Mouse (Mus musculus) heart, postnatal 36 days (tissue): Measurements from ENCODE around the gene Ogg1. TPM values are rescaled to one million over a fixed set of nuclear protein-coding genes. Genes with fewer than 3 reads are reported as not detected.

ENCODE experiments used
- DNase-seq, 2 experiments: peaks; one replicate each; pipeline ENCODE4 v3.0.0; 2021 to 2022
- intact Hi-C: fragments of 180-260 bp; cut with DNase I; formaldehyde crosslinking; loops from one replicate; pipeline ENCODE4 v1.15.1; 2025
- total RNA-seq, 2 experiments: library from RNA; stranded (reverse); gene quantifications; 2 replicates each; pipeline ENCODE4 v1.2.3; 2021

Ogg1 gene
- total RNA-seq, 2 experiments from 2014 or later: 4.7 to 7.4 TPM

DNA sequence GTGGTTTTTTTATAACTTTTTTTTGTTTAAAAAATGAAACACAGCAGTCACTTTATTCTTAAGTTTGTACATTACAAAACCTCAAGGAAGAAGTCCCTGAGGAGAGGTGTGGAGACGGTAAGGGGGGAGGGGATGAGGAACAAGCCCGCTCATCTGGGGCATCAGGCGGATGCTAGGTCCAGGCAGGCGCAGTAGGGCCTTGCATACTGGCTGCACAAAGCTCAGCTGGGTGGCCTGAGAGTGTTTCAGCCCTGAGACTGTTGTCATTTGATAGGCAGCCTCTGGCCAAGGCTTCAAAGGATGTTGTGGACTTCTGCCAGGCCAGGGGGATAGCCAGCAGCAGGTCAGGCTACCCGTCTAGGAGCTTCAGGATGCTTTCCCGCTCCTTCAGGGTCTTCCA is 39.9 kb downstream of the Ogg1 start:
- no peak for DNase-seq
- intact Hi-C loops: no loop called here

DNA sequence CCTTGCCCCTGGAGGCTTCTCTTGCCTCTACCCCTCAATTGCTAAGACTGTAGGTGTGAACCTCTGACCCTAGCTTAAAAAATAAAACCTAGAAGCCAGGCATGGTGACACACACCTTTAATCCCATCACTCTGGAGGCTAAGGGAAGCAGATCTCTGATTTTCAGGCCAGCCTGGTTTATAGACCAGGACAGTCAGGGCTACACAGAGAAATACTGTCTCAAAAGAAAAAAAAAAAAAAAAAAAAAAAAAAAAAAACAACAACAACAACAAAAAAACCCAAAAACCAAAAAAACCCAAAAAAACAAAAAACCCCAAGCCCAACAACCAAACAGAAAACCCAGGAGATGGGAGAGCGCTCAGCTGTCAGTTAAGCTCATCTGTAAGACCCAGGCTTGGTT is 40.8 kb downstream of the Ogg1 start:
- intact Hi-C loops: no loop called here
- no peak for DNase-seq

DNA sequence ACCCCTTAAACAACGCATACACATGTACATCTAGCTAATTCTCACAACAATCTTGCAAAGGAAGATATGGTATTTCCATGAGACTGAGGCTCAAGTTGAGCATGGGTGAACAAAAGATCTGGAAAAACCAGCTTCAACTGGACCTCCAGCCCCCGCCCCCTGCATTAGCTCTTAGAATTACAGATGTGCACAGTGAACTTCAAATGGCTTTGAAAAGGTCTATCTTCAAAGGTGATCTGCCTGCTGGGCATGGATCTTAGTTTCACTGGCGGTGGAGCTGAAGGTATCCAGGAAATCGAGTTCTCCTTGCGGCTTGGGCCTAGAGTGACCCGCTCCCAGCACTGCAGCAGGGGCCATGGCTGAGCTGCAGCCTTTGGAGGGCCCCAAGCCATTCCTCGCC is 41.4 kb downstream of the Ogg1 start:
- DNase-seq: no peak
- intact Hi-C loops: no loop called here

DNA sequence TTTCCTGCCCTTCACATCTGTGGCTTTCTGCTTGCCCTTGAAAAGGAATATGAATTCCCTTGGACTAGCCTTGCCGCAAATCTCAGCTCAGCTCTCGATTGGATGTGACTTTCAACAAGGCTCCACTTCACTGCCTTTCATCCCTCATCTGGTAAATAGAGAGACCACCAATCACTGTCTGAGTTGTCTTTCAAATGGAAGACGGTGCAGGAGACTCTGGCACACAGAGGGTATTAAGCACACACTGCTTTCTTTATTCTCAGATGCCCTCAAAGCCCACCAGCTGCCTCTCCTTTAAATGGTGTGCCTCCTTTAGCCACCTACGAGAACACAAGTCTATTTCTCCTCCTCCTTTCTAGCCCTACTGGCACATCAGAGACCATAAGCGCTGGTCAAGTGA is 41.8 kb downstream of the Ogg1 start:
- intact Hi-C loops: no loop called here
- no peak for DNase-seq

DNA sequence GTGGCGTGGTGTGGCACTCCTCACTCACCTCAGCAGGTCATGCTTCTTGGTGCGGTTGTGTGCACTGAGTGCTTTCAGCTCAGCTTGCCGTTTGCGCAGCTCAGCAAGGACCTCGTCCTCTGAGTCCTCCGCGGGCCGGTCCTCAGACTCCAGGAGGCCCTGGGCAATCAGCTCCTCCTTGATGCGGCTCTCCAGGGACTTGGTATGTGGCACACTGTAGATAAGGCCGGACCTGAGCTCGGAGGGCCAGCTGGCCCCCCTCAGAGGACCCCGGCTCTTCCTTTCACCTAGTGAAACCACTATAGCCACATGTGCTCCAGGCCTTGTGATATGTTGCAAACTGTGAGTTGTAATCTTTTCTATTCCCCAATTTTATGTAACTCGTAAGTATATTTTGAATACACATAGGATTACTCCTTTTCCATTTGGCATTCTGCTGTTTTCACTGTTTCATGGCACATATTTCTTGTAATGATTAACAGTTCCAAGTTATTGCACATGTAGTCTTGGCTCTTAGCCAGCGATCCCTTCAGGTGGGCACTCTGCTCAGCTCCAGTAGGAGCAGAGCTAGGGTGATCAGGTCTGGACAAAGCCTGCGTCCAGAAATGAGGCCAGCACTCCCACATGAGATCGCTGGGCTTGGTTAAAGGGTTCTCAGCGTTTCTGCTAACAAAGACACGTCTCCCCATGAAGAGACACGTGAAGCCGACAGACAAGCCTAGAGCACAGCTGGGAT is 43.6 kb downstream of the Ogg1 start:
- intact Hi-C loops: no loop called here
- DNase-seq: no peak

DNA sequence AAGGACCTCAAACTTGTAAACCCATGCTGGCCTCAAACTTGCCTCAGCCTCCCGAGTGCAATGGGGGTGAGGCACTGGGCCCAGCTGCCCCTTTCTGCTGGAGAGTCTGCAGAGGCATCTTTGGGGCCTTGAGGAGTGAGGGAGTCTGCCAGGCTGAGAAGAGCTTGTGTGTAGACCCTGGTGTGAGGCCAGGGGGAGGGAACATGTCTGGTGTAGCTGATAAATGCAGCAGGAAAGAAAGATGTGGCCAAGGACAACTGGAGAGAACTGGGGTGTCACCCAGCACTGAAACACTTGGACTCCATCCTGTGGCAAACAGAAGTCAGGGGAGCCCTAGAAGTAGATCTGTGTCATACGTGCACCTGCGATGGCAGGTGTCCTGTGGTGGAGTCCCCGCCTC is 46.7 kb downstream of the Ogg1 start:
- intact Hi-C loops: no loop called here
- no peak for DNase-seq

DNA sequence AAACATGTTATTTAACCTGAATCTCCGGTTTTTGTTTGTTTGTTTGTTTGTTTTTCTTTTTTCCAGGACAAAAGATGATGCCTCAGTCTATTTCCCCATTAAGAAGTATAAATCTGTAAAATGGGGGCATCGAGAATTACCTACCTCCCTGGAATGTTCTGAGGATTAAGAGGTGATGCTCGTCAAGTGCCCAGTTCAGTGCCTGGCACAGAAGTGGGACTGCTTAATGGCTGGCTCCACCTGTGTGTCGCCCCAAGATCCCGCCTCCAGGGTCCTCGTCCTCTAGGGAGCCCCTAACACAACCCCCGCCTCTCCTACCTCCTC is 50.4 kb downstream of the Ogg1 start:
- intact Hi-C loops: loop anchor here (1.0 to 5.0 kb wide), 5 partner anchors 34 to 330 kb away; partner anchors contain the start of genes Brpf1, Camk1, Ogg1 and Thumpd3

DNA sequence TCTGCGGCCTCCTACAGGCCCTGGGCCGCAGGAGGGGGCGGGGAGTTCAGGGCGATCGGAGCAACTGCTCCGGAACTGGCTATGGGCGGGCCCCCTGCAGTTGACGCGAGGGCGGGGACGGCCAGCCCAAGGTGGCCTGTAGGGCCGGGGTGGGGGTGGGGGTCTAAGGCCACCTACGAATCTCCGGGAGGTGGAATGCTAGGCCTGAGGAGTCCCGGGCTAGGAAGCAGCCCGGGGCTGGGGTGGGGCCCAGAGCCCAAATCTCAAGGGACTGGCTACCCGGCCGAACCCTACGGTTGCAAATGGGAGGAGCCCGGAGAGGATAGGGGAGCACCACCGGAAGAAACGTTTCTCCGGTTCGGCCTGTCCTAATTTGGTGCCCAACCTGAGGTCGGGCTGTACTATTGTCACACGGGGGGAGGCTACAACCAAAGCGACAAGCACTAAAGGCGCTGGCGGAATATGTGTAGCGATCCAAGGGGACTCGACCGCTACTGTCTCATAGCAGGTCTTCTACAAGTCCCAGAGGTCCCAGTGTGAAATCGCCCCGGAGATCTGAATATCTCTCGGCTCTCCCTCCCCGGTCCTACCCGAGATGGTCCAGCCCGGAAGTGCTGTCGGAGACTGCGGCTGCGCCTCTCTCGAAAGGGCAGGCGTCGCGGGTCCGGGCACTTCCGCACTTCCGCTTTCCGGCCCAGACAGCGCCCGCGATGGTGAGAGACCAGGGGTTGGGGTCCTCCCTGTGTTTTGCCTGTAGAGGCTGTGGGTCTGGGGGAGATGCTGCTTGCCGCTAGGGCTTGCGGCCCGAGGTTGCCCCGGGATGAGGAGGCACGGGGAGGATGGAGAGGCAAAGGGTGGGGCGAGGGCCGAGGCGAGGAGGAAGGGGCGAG is 51.0 kb downstream of the Ogg1 start, which contains the start of the genes Tada3 and Arpc4:
Tada3 (minus strand) TSS at position 388 of the 890 bp plus-strand sequence.
Arpc4 (plus strand) TSS at position 620 of the 890 bp plus-strand sequence.
- intact Hi-C loops: loop anchor here (1.0 to 5.0 kb wide), 7 partner anchors 34 to 330 kb away; partner anchors contain the start of genes Brpf1, Camk1, Ogg1 and Rpusd3
- peak; percentile 92 to 96 for DNase-seq

More for the DNA sequence above, 50.4 kb downstream of the Ogg1 start:
- DNase-seq: no peak

DNA sequence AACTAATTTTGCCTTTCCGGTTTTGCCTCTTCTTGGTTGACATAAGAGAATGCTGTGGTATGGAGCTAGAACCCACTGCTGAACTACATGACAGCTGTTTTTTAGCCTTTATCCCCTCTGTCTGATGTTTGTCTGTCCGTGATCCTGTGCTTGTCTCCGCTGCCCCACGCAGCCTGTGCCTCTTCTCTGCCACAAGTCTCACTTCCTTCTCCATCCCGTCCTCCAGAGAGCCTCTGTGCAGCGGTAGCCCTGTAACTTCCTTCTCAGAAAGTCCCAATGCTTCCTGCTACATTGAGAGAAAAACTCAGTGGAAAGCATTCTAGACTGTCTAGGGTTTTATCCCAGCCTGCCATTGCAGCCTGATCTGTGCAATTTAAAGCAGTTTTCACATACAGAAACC is 52.5 kb downstream of the Ogg1 start:
- intact Hi-C loops: loop anchor here (2.0 to 5.0 kb wide), 3 partner anchors 40 to 332 kb away; partner anchors contain the start of genes Rpusd3 and Thumpd3
- peak in 1 of 2 experiments; percentile 19 for DNase-seq

DNA sequence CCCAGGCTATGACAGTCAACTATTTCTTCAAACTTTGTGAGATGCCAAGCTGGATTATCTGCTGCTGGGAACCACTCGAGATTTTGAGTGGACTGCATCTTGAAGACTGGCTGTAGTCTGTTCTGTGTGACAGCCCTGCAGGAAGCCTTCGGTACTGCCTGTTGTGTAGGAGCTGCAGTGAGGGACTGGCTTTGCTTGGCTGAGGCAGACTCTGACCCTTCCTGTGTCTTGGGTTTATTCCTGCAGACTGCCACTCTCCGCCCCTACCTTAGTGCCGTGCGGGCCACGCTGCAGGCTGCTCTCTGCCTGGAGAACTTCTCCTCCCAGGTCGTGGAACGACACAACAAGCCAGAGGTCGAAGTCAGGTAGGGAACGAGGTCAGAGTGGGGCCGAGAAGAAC is 53.7 kb downstream of the Ogg1 start:
- no peak for DNase-seq
- intact Hi-C loops: loop anchor here (5.0 kb wide), 1 partner anchor 143 kb away; the partner anchor contains the start of gene Mtmr14

DNA sequence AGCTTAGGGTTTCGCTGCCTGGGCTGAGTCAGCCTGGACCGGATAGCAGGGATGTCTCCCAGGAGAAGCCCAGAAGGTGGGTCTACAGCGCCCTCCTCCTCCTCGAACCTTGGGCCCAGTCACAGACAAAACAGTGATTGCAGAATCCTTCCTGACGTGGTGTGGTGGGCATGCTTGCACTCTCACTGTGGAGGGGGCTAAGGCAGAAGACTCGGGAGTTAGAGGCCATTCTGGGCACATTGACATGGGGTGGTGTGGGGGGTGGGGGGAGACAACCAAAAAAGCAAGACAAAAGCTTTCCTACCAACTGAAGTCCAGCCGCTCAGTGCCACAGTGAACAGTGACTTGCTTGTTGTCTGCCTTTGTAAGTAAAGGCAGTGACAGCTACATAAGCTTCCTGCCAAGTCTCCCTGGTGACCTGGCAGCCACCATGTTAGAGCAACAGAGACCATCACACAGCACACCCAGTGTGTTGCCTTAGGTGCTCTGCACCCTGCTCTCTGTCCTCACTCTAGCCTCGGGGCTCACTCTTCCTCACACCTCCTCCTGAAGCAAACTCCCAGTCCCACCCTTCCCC is 57.7 kb downstream of the Ogg1 start:
- no peak for DNase-seq
- intact Hi-C loops: loop anchor here (5.0 kb wide), 1 partner anchor 147 kb away; the partner anchor contains the start of gene Mtmr14

Other genes with a start within 250 kb of the Ogg1 start
- 10 to 100 TPM; 34.3 to 42.0 TPM for gene Setd5, start 249.6 kb upstream of the Ogg1 start, total RNA-seq
- under 1 TPM; 0.22 to 0.31 TPM for gene Lhfpl4, start 131.6 kb upstream of the Ogg1 start, total RNA-seq
- 10 to 100 TPM; 20.0 to 21.0 TPM for gene Mtmr14, start 89.1 kb upstream of the Ogg1 start, total RNA-seq
- under 1 TPM in 1 of 2 experiments, not detected in 1; 0.24 TPM for gene Cpne9, start 44.7 kb upstream of the Ogg1 start, total RNA-seq
- gene Brpf1, start 19.8 kb upstream of the Ogg1 start, total RNA-seq: 10 to 100 TPM; 14.0 to 16.7 TPM
- 10 to 100 TPM; 65.3 to 78.4 TPM for gene Camk1, start 17.0 kb downstream of the Ogg1 start, total RNA-seq
- gene Tada3, start 50.9 kb downstream of the Ogg1 start, total RNA-seq: 10 to 100 TPM; 23.6 to 24.4 TPM
- gene Arpc4, start 51.1 kb downstream of the Ogg1 start, total RNA-seq: 10 to 100 TPM; 69.5 to 73.0 TPM
- gene Ttll3, start 62.3 kb downstream of the Ogg1 start, total RNA-seq: 1 to 10 TPM in 1 of 2 experiments, under 1 TPM in 1; 0.67 to 1.5 TPM
- 10 to 100 TPM in 1 of 2 experiments, 1 to 10 TPM in 1; 9.9 to 11.6 TPM for gene Rpusd3, start 92.4 kb downstream of the Ogg1 start, total RNA-seq
- gene Cidec, start 108.8 kb downstream of the Ogg1 start, total RNA-seq: 10 to 100 TPM in 1 of 2 experiments, 1 to 10 TPM in 1; 2.5 to 14.0 TPM
- 10 to 100 TPM; 20.4 to 20.9 TPM for gene Jagn1, start 115.6 kb downstream of the Ogg1 start, total RNA-seq
- under 1 TPM; 0.65 to 0.67 TPM for gene Il17re, start 131.5 kb downstream of the Ogg1 start, total RNA-seq
- gene Il17rc, start 144.5 kb downstream of the Ogg1 start, total RNA-seq: 1 to 10 TPM; 6.4 to 6.7 TPM
- 10 to 100 TPM; 45.9 to 57.5 TPM for gene Creld1, start 156.3 kb downstream of the Ogg1 start, total RNA-seq
- gene Prrt3, start 175.0 kb downstream of the Ogg1 start, total RNA-seq: not detected
- 10 to 100 TPM; 57.9 to 61.8 TPM for gene Emc3, start 204.7 kb downstream of the Ogg1 start, total RNA-seq
- gene Fancd2, start 204.7 kb downstream of the Ogg1 start, total RNA-seq: under 1 TPM; 0.11 to 0.17 TPM